Mouse (Mus musculus): Measurements from ENCODE around the gene Uri1.

Uri1 gene

GRCm38 (mm10) chr7:37918926-37919325 lies 104.4 kb downstream of the Uri1 start:
- no peak for DNase-seq (ENCODE audit: low read depth)

GRCm38 (mm10) chr7:37916762-37917439 lies 106.5 kb downstream of the Uri1 start:
- no peak for DNase-seq (ENCODE audit: low read depth)

DNA sequence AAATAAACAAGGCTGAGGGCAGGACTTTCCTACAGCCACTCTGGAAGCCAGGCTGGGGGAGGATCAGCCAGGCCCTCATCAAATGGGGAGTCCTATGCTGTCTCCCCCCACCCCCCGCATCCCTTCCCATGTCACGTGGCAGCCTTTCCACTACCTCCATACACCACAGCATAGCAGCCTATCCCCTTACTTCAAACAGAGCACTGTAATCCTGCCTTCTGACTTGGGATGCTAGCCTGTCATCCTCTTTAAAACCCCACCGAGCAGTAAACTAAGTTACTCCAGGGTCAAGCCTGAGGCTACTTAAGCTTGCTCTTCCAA lies 111.6 kb downstream of the Uri1 start:
- DNase-seq (ENCODE audit: low read depth), result no peak

DNA sequence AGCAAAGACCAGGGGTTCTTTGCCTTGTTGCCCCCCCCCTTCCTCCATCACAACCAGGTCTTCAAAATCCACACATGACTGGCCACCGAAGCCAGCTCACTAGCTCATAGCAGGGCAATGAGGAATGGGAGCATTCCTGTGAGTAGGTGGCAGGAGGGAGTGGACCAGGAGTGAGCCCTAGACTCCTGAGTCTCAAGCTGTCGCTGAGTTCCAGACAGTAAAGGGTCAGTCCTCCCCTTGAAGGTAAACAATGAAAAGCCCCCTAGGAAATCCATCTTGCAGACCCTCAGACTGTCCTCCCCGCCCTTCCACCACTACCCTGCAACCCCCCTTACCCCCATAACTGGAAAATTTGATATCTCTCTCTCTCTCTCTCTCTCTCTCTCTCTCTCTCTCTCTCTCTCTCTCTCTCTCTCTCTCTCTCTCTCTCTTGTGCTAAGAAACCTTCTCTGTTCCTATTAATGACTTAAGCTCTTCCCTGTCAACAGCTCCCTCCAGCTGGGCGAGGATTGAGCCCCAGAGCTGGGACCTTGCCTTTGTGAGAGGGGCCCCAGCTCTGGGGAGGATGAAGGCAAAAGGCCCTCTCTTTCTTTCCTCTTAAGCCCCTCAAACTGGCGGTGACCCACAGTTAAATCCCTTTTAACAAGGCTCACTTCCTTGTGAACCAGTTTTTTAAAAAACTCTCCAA lies 112.1 kb downstream of the Uri1 start:
- no peak for DNase-seq (ENCODE audit: low read depth)

- DNase-seq (ENCODE audit: low read depth), result no peak
These were observed 113.2 kb downstream of the Uri1 start for GRCm38 (mm10) chr7:37910161-37910560.

Measured in c-Kit-positive CD71-positive TER-119-negative erythroid progenitor cells, embryonic 14.5 days (primary cell).